Mouse (Mus musculus): Measurements from ENCODE around the gene 1190005I06Rik.

The 1190005I06Rik gene

DNA sequence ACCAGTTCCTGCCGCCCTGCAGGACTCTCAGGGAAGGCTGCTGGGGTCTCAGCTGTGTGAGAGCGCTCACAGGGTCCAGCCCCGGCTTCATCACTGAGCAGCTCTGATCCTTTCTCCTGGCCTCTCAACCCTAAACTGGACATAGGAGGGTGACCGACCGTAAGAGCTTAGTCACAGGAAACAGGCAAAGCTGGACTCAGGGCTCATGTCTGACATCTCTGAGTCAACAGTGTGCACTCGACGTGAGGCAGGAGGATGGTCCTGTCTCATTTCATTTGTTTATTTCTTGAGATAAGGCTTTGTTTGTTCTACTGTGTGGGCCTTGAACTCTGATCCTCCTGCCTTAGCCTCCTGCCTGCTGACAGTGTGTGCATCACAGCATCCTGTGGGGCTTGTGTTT, 27.0 kb downstream of the 1190005I06Rik start:
- no peak for DNase-seq (ENCODE audit: low read depth)

DNA sequence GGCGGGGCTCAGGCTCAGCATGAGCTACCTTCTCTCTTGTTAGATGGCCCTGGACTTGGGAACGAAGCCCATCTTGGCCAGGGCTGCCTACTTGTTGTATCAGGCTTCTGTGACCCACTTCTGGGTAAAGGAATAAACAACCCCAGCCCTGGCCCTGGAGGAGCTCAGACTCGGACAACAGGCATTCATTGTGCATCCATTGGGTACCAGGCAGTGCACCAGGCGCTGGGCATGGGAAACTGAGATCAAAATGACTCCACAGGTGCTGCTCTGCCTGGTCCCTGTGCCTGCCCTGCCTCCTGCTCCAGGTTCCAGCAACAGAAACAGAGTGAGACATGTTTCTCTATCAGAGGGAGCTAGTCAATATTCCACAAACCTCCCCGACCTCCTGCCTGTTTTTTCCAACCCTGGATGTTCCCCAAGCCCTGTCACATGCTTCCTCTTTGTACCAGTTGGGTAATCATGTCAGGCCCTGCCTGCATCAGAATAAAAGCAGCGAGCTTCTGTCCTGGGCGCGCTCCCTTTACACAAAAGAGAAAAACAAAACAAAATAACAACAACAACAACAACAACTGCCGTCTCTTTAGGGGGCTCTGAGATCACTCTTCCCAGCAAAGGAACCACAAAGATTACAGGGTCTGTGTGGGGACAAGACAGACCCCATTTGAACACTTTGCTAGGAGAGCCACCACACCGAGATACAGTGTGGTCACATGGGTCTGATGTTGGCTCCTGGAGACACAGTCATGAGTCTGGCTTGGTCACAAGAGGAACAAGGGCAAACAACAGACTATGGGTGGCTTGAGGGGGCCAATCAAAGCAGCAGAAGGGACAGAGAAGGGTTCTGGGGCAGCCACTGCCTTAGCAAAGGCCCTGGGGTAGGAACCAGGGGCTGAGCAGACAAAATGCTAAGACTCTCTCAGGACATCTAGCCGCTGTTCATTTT, 27.9 kb downstream of the 1190005I06Rik start:
- DNase-seq (ENCODE audit: low read depth), result no peak

DNA sequence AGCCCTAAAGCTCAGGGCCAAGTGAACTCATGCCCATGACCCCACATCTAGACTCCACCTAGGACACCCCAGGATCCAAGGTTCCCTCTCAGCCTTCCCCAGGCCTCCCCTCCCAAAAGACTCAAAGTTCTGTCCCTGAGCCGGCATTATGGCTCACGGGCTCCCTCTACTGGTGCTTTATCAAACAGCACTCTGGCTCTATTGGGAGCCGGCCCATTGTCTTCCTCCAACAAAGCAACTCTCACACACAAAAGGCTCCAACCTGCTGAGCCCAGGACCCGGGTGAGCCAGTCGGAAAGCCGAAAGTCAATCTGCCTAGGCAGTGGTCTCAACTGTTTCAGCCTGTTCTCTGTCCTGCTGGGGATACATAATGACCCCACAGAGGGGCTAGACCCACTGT, 29.3 kb downstream of the 1190005I06Rik start:
- peak; percentile 74 for DNase-seq (ENCODE audit: low read depth)

DNA sequence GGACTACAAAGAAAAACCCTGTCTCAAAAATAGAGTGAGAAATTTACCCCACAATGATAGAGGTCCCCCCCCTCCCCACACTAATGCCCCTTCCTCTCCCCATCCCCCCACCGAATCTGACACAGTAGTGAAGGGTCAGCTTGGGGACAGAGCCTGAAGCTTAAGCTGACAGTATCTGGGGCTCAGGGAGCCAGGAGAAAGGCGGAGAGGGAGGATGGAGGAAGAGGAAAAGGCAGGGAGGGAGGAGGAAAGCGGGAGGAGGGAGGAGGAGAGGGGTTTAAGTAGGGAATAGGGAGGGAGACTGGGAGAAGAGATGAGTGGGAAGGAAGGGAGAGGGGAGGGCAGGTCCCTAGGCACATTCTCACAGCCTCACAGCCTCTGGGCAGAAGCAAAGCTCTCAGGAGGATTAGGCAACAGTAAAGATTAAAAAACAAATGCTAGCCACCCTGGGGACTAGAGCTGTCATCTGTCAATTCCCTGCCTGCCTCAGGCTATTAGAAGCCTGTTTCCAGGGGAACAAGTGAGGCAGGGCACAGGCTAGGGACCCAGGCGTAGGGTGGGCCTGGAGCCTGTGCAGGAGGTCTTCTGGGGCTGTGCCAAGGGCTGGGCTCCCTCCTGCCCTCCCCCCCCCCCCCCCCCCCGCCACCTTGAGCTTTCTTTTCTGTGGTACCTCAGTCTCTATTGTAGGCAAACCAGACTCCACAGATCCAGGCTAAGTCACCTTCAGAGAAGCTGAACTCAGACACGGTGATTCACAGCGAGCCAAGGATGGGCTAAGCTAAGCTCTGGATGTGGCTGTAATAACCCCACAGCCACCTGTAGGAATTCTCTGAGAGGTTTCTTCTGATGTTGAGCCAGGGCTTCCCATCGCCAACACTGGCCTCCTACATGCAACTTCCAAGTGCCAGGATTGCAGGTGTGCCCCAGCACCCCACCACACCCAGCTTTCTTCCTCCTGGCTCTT, 30.5 kb downstream of the 1190005I06Rik start:
- DNase-seq (ENCODE audit: low read depth), result no peak

DNA sequence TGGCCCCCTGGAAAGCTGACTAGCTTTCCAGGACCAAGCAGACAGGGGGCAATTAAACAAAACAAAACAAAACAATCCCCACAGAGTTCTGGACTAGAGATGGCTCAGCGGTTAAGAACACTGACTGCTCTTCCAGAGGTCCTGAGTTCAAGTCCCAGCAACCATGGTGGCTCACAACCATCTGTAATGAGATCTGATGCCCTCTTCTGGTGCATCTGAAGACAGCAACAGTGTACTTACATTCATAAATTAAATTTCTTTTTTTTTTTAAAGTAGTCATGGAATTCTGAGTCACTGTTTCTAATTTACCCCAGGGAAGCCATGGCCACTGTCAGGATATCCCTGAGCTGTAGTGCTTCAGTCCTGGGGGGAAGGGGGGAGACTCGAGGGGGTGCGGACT, 32.9 kb downstream of the 1190005I06Rik start:
- no peak for DNase-seq (ENCODE audit: low read depth)

DNA sequence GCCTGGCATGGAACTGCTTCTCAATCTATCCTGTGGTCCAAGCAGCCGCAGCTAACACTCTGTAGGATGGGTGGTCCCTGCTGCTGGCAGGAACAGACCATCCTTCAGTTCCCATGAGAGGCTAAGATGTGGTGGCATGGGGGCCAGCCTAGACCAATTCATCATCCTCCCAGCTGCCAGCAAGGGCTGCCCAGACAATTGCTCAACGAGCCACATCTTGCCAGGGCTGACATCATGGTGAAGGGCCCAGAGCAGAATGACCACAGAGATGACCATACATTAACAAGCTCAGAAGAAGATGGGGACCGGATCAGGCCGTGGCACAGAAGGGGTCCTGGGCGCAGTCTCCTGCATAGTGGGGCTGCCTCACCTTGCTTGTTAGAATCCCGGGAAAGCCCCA, 36.6 kb downstream of the 1190005I06Rik start:
- DNase-seq (ENCODE audit: low read depth), result no peak

DNA sequence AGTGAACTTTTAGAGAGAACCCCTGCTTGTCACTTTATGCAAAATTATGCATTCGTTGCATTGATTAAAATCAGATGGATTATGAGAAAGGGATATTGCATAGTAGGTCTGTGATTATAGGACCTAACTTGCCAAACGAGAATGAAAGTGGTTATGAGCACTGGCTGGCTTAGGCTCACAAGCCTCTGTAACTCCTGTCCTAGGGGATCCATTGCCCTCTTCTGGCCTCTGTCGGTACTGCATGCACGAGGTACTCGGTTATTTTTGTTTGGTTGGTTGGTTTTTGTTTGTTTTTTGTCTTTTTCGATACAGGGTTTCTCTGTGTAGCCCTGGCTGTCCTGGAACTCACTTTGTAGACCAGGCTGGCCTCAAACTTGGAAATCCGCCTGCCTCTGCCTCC, 39.5 kb downstream of the 1190005I06Rik start:
- DNase-seq (ENCODE audit: low read depth), result peak; percentile 63

DNA sequence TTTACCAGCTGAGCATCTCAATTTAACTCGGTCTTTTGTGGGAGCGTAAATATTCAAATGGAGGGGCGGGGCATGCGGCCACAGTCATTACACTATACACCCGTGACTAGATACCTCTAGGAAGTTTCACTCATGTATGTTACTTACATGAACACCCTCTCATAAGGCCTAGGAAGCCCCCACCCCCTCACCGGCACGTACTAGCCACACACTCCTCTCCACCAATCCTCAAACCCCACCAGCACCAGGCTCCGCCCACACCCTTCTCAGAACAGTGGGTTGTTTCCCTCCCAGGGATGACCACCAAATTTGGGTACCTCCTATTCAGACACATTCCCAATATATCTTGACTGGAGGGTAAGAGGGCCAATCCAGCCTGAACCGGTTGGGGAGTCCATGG, 40.0 kb downstream of the 1190005I06Rik start:
- DNase-seq (ENCODE audit: low read depth), result no peak

DNA sequence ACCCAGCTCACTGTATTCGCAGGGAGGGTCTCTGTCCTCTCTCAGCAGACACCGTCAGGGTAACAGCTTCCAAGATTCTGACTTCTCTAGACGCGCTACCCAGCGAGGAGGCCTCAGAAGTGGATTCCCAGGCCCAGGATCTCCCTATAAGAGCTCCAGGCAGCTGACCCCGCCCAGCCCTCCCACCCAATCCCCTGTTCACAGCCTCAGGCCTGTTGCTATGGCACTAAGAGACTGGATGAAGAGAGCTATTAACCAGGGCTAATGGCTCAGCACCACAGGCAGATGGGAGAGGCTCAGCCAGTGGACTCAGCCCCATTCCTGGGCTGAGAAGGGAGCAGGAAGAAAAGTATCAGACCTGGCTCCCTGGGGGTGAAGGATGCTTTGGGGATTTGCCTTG, 44.8 kb downstream of the 1190005I06Rik start:
- no peak for DNase-seq (ENCODE audit: low read depth)

DNA sequence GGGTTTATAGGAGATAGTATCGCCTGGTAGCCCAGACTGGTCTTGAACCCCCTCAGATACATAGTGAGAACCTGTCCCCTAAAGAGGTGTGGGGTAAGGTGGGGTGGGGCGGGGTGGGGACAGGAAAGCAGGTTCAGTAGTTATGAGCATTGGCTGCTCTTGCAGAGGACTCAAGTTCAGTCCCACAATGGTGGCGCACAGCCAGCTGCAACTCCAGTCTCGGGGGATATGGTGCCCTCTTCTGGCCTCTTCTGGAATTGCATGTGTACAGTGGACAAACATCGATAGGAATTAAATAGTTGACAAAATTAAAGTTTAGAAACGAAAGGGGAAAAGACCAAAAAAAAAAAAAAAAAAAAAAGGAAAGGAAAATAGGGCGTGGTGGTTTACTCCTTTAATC, 47.9 kb downstream of the 1190005I06Rik start:
- peak; percentile 58 for DNase-seq (ENCODE audit: low read depth)

DNA sequence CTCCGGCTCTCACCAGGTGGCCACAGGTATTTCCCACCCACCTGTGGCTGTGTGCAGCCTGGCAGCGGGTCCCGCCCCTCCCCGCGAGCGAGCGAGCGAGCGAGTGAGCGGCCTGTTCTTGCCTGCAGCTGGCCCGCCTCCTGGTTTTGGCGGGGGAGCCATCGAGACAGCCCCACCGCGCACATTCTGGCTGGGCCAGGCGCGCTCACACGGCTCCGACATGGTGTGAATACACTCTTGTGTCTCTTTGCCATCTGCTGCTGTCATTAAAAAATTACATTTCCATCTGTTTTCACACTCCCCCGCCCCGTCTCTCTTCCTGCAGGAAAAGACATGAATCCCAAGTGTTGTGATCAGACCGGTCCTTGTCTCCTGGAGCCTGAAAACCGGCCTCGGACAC, 48.9 kb downstream of the 1190005I06Rik start:
- no peak for DNase-seq (ENCODE audit: low read depth)

DNA sequence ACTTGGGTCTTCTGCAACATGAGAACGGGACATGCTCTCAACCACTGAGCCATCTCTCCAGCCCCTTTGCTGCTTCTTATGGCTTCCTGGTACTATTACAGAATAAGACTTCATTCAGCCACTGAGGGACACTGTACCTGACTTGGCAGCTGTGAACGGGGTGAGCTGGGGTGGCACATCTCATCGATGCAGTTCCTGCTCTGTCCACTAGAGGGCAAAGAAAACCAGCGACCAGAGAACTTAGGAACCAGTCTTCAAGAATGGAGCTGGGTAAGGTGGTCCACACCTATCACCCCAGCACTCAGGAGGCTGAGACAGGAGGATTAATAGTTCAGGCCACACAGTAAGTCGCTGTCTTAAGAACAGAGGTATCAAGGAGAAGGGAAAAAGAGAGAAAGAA, 51.5 kb downstream of the 1190005I06Rik start:
- peak; percentile 73 for DNase-seq (ENCODE audit: low read depth)

DNA sequence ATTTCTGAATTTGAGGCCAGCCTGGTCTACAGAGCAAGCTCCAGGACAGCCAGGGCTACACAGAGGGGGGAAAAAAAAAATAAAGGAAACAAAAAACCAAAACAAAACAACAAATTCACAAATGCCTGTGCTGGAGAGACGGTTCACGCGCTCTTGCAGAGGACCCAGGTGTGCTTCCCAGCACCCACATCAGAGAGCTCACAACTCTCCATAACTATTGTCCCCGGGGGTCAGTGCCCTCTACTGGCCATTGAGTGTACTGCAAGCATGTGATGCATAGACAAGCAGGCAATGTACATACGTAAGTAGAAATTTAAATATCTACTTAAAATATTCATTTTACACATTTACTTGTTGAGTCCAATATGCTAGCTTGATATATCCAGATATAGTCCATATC, 52.9 kb downstream of the 1190005I06Rik start:
- no peak for DNase-seq (ENCODE audit: low read depth)

DNA sequence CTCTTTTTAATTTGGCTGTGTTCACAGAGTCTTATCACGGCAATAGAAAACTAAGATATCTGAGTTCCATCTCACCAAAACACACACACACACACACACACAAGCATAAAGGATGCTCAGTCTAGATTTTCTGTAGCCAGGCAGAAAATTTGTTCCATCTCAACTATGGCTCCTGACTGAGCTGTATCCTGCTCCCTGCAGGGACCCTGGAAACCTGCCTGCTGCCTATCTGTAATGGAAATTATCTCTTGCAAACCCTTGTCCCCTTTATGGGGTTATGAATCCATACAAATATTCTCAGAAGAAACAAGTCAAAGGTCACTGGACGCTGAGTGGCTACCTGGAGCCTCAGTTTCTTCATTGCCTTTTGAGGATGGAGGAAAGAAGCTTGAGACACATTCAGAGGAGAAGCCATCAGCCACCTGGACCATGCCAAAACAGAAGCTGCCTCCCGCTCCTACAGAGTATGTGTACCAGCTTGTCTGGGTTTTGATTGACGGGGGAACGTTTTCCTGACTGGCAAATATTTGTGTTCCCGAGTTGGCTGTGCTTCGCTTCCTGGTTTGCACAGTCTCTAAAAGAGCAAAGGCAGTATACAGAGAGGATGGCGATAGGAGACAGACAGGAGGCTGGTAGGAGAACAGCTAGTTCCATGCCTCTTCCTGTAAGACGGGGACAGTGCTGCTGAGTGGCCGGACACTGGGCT, 55.7 kb downstream of the 1190005I06Rik start:
- DNase-seq (ENCODE audit: low read depth), result no peak

DNA sequence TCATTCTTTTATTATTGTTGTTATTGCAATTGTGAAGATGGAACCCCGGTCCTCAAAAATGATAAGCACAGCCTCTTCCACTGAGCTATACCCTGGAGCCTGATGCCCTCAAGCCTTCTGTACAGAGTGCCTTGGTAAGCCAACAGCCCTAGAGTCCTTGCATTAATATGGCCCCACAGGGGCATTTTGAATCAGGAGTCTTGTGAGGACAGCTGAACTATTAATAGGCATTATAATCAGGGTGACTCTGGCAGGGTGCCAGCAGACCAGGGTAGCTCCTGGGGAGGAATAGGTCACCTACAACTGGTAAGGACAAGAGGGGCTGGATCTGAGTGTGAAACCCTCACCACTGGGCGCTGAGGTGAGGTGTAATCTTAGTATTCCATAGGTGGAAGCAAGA, 57.5 kb downstream of the 1190005I06Rik start:
- DNase-seq (ENCODE audit: low read depth), result no peak

DNA sequence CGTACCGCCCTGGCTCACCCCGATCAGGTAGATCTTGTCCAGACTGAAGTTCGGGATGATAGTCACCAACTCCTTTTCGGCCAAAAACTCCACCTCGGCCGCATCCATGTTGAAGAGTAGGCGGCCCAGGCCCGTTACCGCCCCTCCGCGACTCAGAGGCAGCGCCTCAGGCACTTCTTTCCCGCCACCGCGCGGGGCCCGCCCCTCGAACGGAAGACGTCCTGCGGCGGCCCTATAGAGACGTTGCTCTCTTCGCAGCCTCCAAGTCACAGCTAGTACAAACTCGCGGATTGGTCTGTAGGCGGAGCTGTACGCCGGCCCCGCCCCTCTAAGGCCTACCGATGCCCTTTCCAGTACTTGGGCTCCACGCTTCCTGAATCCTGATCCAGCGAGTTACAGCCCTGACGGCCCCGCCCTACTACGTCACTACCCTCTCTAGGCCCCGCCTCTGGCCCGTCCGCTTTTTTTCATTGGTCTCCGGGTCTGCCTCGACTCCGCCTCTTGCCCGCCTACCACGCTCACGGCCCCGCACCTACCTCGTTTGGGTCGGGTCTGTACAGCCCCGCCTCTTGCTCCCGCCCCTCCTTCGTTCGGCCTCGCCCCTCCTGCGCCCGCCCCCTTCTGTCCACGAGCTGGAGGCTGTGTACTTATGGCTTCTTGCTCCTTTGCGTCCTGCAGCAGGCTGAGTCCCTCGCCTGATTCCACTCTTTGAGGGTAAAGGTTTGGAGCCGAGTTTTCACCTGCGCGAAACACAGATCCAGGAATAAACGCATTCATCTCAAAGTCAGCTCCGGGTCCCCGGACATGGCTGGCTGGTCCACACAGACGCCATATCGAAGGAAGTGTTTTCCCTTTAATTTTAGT, 58.3 kb downstream of the 1190005I06Rik start, which contains the start of gene Gins2:
Gins2 (minus strand) TSS at position 397 of the 864 bp plus-strand sequence.
- DNase-seq (ENCODE audit: low read depth), result peak; percentile 97

DNA sequence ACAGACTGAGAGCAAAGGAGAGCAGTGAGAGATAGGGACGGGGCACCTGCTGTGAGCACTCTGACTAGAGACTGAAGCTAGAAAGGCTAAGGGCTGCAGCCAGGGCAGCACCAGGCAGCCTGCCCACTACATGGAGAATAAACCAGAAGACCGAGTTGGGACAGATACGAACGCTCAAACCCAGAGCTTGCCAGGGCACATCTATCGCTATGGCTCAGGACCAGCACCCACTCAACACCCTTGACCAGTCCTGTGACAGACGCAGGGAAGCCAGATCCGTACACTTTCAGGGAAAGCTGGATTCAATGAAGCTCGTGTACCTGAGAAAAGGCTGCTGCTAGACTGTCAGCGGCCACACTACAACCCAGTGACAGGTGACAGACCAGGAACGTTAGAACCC, 61.9 kb downstream of the 1190005I06Rik start:
- no peak for DNase-seq (ENCODE audit: low read depth)

DNA sequence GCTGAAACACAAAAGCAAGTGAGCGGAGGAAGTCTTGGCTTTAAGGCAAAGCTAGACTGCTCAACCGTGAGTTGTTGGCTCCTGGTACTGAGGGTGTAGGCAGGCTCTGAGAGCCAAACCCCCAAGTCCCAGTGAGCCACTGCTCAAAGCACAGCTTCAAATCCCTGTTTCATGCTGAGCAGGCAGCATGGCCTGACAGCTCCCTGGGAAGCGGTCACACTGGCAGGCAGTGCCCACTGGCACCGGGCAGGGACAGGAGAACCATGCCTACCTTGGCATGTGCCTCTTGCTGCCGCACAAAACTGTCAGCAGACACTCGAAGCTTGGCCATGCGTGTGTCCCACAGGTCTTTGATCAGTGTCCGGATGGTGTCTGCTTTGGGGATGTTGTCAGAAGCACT, 65.6 kb downstream of the 1190005I06Rik start:
- no peak for DNase-seq (ENCODE audit: low read depth)

DNA sequence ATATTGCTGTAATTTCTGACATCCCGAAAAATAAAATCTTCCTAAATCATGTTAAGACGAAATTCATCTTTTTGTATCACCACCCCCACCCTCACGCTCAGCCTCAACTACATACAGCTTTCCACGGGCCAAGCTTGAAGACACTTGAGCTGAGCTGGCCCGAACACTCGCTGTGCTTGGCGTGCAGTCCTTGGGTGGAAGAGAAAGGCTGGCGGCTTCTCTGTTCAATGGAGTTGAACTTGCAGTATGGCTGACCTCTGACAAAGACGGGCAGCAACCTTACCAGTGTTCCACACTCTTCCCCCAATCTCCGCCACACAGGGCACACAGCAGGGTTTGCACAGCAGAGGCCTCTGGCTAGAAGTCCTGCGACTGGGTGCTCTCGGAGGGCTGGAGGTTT, 66.1 kb downstream of the 1190005I06Rik start:
- DNase-seq (ENCODE audit: low read depth), result no peak

DNA sequence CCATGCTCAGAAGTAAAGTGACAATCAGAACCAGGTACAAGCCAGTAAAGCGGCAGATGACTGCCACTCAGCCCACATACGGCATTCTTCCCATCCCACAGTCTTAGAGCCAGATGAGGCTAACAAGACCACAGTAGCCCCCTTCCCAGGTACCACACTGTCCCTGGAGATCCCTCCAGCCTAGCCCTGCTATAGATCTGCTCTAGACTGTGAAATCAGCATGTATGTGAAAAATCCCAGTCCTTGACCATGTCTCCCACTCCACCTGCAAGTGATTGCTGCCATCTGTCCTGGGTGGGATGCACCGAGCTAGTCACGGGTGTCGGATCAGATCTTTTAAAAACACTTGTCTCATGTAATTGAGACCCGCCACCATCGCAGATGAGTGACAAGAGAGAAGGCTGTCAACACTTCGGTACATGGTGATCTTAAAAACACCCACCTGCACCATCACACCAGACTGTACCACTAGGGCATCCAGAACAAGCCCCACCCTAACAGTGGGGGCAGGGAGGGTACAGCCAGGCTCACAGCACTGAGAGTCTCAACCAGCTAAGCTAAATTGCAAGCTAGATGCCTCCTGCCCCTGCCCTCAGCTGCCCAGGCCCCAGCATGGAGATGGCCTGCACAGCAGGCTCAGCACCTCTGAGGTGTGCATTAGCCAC, 67.0 kb downstream of the 1190005I06Rik start:
- DNase-seq (ENCODE audit: low read depth), result no peak

DNA sequence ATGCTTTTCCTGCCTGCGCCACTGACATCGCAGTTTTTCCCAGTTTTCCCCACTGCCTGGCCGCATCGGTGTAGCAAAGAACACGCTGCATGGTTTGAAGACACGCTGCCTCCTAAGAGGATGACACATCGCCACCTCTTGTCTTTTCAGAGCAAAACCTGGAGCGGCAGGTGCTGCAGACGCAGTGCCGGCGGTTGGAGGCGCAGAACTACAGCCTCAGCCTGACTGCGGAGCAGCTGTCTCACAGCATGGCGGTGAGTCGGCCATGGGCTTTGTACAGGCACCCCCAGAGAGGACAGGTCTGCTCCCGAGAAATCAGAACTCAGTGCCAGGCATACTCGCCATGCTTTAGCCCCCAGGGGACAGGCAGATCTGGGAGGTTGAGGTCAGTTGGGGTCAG, 69.6 kb downstream of the 1190005I06Rik start:
- no peak for DNase-seq (ENCODE audit: low read depth)
